Mouse (Mus musculus): ENCODE data around the gene Stk32b.

Stk32b gene

GRCm38 (mm10) chr5:37664962-37665361 lies 52.0 kb downstream of the Stk32b start:
- DNase-seq (ENCODE audit: low read depth, low spot score), result no peak

- DNase-seq (ENCODE audit: low read depth, low spot score), result no peak
Observed at GRCm38 (mm10) chr5:37659177-37659576, 57.8 kb downstream of the Stk32b start.

GRCm38 (mm10) chr5:37657741-37658140 lies 59.2 kb downstream of the Stk32b start:
- DNase-seq (ENCODE audit: low read depth, low spot score), result no peak

GRCm38 (mm10) chr5:37655208-37655607 lies 61.8 kb downstream of the Stk32b start:
- no peak for DNase-seq (ENCODE audit: low read depth, low spot score)

- DNase-seq (ENCODE audit: low read depth, low spot score), result no peak
Observed at GRCm38 (mm10) chr5:37650681-37651211, 66.2 kb downstream of the Stk32b start.

- no peak for DNase-seq (ENCODE audit: low read depth, low spot score)
Observed at GRCm38 (mm10) chr5:37650089-37650601, 66.8 kb downstream of the Stk32b start.

GRCm38 (mm10) chr5:37644082-37644481 lies 72.9 kb downstream of the Stk32b start:
- DNase-seq (ENCODE audit: low read depth, low spot score), result no peak

- no peak for DNase-seq (ENCODE audit: low read depth, low spot score)
Observed at GRCm38 (mm10) chr5:37642486-37642885, 74.5 kb downstream of the Stk32b start.

GRCm38 (mm10) chr5:37634791-37635190 lies 82.2 kb downstream of the Stk32b start:
- DNase-seq (ENCODE audit: low read depth, low spot score), result no peak

- no peak for DNase-seq (ENCODE audit: low read depth, low spot score)
Observed at GRCm38 (mm10) chr5:37627437-37628163, 89.4 kb downstream of the Stk32b start.

- DNase-seq (ENCODE audit: low read depth, low spot score), result no peak
Observed at GRCm38 (mm10) chr5:37611874-37612273, 105.1 kb downstream of the Stk32b start.

GRCm38 (mm10) chr5:37599566-37599965 lies 117.4 kb downstream of the Stk32b start:
- no peak for DNase-seq (ENCODE audit: low read depth, low spot score)

- no peak for DNase-seq (ENCODE audit: low read depth, low spot score)
Observed at GRCm38 (mm10) chr5:37598271-37598670, 118.7 kb downstream of the Stk32b start.

GRCm38 (mm10) chr5:37592411-37592810 lies 124.6 kb downstream of the Stk32b start:
- DNase-seq (ENCODE audit: low read depth, low spot score), result no peak

GRCm38 (mm10) chr5:37587861-37588260 lies 129.1 kb downstream of the Stk32b start:
- no peak for DNase-seq (ENCODE audit: low read depth, low spot score)

GRCm38 (mm10) chr5:37586071-37586470 lies 130.9 kb downstream of the Stk32b start:
- no peak for DNase-seq (ENCODE audit: low read depth, low spot score)

- DNase-seq (ENCODE audit: low read depth, low spot score), result no peak
Observed at GRCm38 (mm10) chr5:37575427-37575826, 141.5 kb downstream of the Stk32b start.

GRCm38 (mm10) chr5:37557274-37557815 lies 159.6 kb downstream of the Stk32b start:
- DNase-seq (ENCODE audit: low read depth, low spot score), result no peak

- DNase-seq (ENCODE audit: low read depth, low spot score), result no peak
Observed at GRCm38 (mm10) chr5:37554231-37554630, 162.7 kb downstream of the Stk32b start.

GRCm38 (mm10) chr5:37551649-37552048 lies 165.3 kb downstream of the Stk32b start:
- DNase-seq (ENCODE audit: low read depth, low spot score), result no peak

GRCm38 (mm10) chr5:37535726-37536293 lies 181.2 kb downstream of the Stk32b start:
- no peak for DNase-seq (ENCODE audit: low read depth, low spot score)

GRCm38 (mm10) chr5:37535227-37535626 lies 181.7 kb downstream of the Stk32b start:
- DNase-seq (ENCODE audit: low read depth, low spot score), result no peak

- no peak for DNase-seq (ENCODE audit: low read depth, low spot score)
Observed at GRCm38 (mm10) chr5:37525363-37525762, 191.6 kb downstream of the Stk32b start.

Measured in retina, postnatal 7 days (tissue).